Mouse (Mus musculus) erythroblast, embryonic 14.5 days (primary cell): ENCODE measurements around the gene Dlg2.

Experiments
- GATA1 ChIP-seq: IDR thresholded peaks from 2 replicates; pipeline ENCODE4 v1.6.1; 2012; ENCODE audit warnings: low read length, inconsistent platforms, mixed read lengths
- TAL1 ChIP-seq: IDR thresholded peaks from 3 replicates; pipeline ENCODE4 v1.6.1; 2012; ENCODE audit warnings: low read length, inconsistent platforms, mixed read lengths

- TF ChIP-seq GATA1: no peak
- no peak for TF ChIP-seq TAL1
Observed at GRCm38 (mm10) chr7:92264964-92265363, 1788.5 kb downstream of the Dlg2 start.
